Mouse (Mus musculus) liver, embryonic 14.5 days (tissue): Measurements from ENCODE around the gene Ephb1.

ENCODE experiments used
- CTCF ChIP-seq: IDR thresholded peaks from 2 replicates; pipeline ENCODE4 v1.5.1; 2016; ENCODE audit warnings: antibody characterized with exemption, low read depth, control low read depth
- EP300 ChIP-seq: IDR thresholded peaks from 2 replicates; pipeline ENCODE4 v1.6.1; 2016; ENCODE audit warnings: antibody characterized with exemption, low read depth

DNA sequence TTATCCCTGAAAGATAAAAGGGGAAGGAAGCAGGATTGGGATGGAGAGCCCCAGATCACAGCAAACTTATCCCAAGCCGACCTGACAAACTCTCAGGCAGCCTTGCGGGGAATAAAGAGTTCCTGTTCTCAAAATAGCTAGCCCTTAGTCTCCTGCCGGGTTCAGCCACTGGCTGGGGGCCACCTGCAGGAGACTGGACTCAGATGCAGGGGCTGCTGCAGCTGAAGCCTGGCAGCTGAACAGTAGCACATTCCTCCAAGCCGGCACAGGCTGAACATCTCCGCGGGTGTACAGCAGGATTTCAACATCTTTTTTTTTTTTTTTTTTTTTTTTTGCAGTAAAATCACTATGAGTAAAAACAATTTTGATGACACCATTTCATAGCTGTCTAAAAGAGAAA is 382.7 kb downstream of the Ephb1 start:
- no peak for TF ChIP-seq EP300
- no peak for TF ChIP-seq CTCF
